In genomic region chr2:27514639-27515328, GRCm38 (mm10) we compare ENCODE assay signal across 8 mouse cellular contexts. TPM values are rescaled to one million over a fixed set of nuclear protein-coding genes. Genes with fewer than 3 reads are reported as not detected.
DNase-seq lines count a peak whose midpoint lies in the region; ATAC-seq and TF ChIP-seq lines count a peak whose summit lies in the region.

Gene Wdr5, plus strand, starts transcription at chr2:27515157.

- H3K4me3 ChIP-seq in ES-Bruce4 (ENCODE audit: low read depth, low read length) = peak within 1 kb of the TSS; percentile 90
- peak within 1 kb of the TSS; percentile 97 for H3K4me3 ChIP-seq in forebrain, embryonic 13.5 days
- H3K4me3 ChIP-seq in liver, postnatal 0 days (ENCODE audit: low read depth, low read length) = peak within 1 kb of the TSS; percentile 74
- peak within 1 kb of the TSS; percentile 98 for H3K4me3 ChIP-seq in neural tube, embryonic 14.5 days (ENCODE audit: low read depth, low read length)

- no peaks in the 10 kb centered on the region for H3K9me3 ChIP-seq in ES-Bruce4 (replicated peaks; ENCODE audit: control insufficient read depth, insufficient read depth, low read length, poor library complexity, severe bottlenecking)
- peaks cover 6% of the 10 kb centered on the region; the same call in 1 of the 2 replicates for H3K9me3 ChIP-seq in forebrain, embryonic 13.5 days (replicated peaks)
- H3K9me3 ChIP-seq in liver, postnatal 0 days (ENCODE audit: low read length) = no peaks in the 10 kb centered on the region
- no peaks in the 10 kb centered on the region for H3K9me3 ChIP-seq in neural tube, embryonic 14.5 days (ENCODE audit: control insufficient read depth, low read length)

- H3K36me3 ChIP-seq in ES-Bruce4 (ENCODE audit: control insufficient read depth, insufficient read depth, low read length, poor library complexity, severe bottlenecking) = peaks cover 16% of the 10 kb centered on the region
- peaks cover 18% of the 10 kb centered on the region for H3K36me3 ChIP-seq in forebrain, embryonic 13.5 days (ENCODE audit: poor library complexity, severe bottlenecking)
- peaks cover 13% of the 10 kb centered on the region for H3K36me3 ChIP-seq in liver, postnatal 0 days (replicated peaks; ENCODE audit: insufficient read depth, low read length)
- peaks cover 9% of the 10 kb centered on the region for H3K36me3 ChIP-seq in neural tube, embryonic 14.5 days (ENCODE audit: control insufficient read depth, insufficient read depth, low read length)

- DNase-seq in heart, postnatal 10 days = peak; percentile 98 to 99
- peak; percentile 52 for DNase-seq in large intestine, adult 2 months (ENCODE audit: low read depth, low spot score)
- DNase-seq in liver, postnatal 0 days = peak; percentile 97
- DNase-seq in testis, postnatal 10 days (ENCODE audit: low spot score) = peak; percentile 99

- TF ChIP-seq CTCF in ES-Bruce4 (IDR thresholded peaks at IDR 0.05; ENCODE audit: low read depth, low read length) = no peak
- peak; percentile 70 for TF ChIP-seq CTCF in liver, postnatal 0 days (IDR thresholded peaks at IDR 0.05; ENCODE audit: low read depth)

- no peak for TF ChIP-seq EP300 in ES-Bruce4 (IDR thresholded peaks at IDR 0.05; ENCODE audit: insufficient read depth, low read depth, low read length)
- peak; percentile 64; the same call in 1 of the 2 replicates for TF ChIP-seq EP300 in liver, postnatal 0 days (IDR thresholded peaks at IDR 0.05; ENCODE audit: low read depth)

- 1% methylated on average over 56 of the region's 57 CpGs for WGBS in forebrain, embryonic 13.5 days
- under 1% methylated on average over 57 of the region's 57 CpGs for WGBS in large intestine, adult 2 months
- WGBS in liver, postnatal 0 days (ENCODE audit: insufficient replicate concordance) = under 1% methylated on average over 57 of the region's 57 CpGs
- WGBS in neural tube, embryonic 14.5 days = under 1% methylated on average over 57 of the region's 57 CpGs

- H3K4me2 ChIP-seq in forebrain, embryonic 13.5 days = peak within 1 kb of the TSS; percentile 98
- H3K4me2 ChIP-seq in liver, postnatal 0 days (ENCODE audit: low read depth, low read length) = peak within 1 kb of the TSS; percentile 91
- H3K4me2 ChIP-seq in neural tube, embryonic 14.5 days (ENCODE audit: low read depth, low read length) = peak within 1 kb of the TSS; percentile 98

- no peaks in the 10 kb centered on the region for H3K27me3 ChIP-seq in ES-Bruce4 (ENCODE audit: control insufficient read depth, insufficient read depth, low read length, poor library complexity, severe bottlenecking)
- no peaks in the 10 kb centered on the region for H3K27me3 ChIP-seq in forebrain, embryonic 13.5 days
- no peaks in the 10 kb centered on the region for H3K27me3 ChIP-seq in liver, postnatal 0 days (ENCODE audit: insufficient read depth, low read length)
- H3K27me3 ChIP-seq in neural tube, embryonic 14.5 days (ENCODE audit: control insufficient read depth, insufficient read depth, low read length) = no peaks in the 10 kb centered on the region

- H3K27ac ChIP-seq in ES-Bruce4 (ENCODE audit: insufficient read depth, low read length) = peak within 1 kb of the TSS; percentile 42
- H3K27ac ChIP-seq in forebrain, embryonic 13.5 days = peak within 1 kb of the TSS; percentile 76
- H3K27ac ChIP-seq in liver, postnatal 0 days (ENCODE audit: low read depth) = peak within 1 kb of the TSS; percentile 90
- peak within 1 kb of the TSS; percentile 83 for H3K27ac ChIP-seq in neural tube, embryonic 14.5 days (ENCODE audit: low read depth, low read length)

- no peak for TF ChIP-seq POLR2A in ES-Bruce4 (IDR thresholded peaks at IDR 0.05; ENCODE audit: insufficient read depth, low read length)

- H3K4me1 ChIP-seq in ES-Bruce4 (ENCODE audit: control insufficient read depth, insufficient read depth, low read length) = no peaks in the 10 kb centered on the region
- peaks cover 31% of the 10 kb centered on the region for H3K4me1 ChIP-seq in forebrain, embryonic 13.5 days
- peaks cover 26% of the 10 kb centered on the region for H3K4me1 ChIP-seq in liver, postnatal 0 days (ENCODE audit: insufficient read depth)
- peaks cover 21% of the 10 kb centered on the region for H3K4me1 ChIP-seq in neural tube, embryonic 14.5 days (ENCODE audit: control insufficient read depth, insufficient read depth, low read length)

- peak; percentile 81 for ATAC-seq in cerebellum, adult (ENCODE audit: insufficient number of reproducible peaks, low FRiP score, low TSS enrichment)
- peak; percentile 94 for ATAC-seq in forebrain, embryonic 13.5 days
- peak; percentile 91 for ATAC-seq in liver, postnatal 0 days
- ATAC-seq in neural tube, embryonic 14.5 days (ENCODE audit: low read depth) = peak; percentile 94

- intact Hi-C loops in heart, postnatal 10 days (cut with DNase I) = loop anchor here (1.0 to 2.0 kb wide), 3 partner anchors 25 to 72 kb away; partner anchors contain the start of gene Brd3os

- peak within 1 kb of the TSS; percentile 83 for H3K9ac ChIP-seq in ES-Bruce4 (ENCODE audit: low read depth, poor library complexity, severe bottlenecking)
- peak within 1 kb of the TSS; percentile 94 for H3K9ac ChIP-seq in forebrain, embryonic 13.5 days
- peak within 1 kb of the TSS; percentile 87 for H3K9ac ChIP-seq in liver, postnatal 0 days (replicated peaks)
- peak within 1 kb of the TSS; percentile 88 for H3K9ac ChIP-seq in neural tube, embryonic 14.5 days (replicated peaks; ENCODE audit: low read depth, low read length)

RNA-seq across cellular contexts. Expression of gene Wdr5, which starts in this region (rescaled TPM):
- 91.8 and 103 TPM in 2 replicates for polyA plus RNA-seq in ES-Bruce4 (2011; ENCODE audit: insufficient read depth, insufficient read length, low read depth, missing spikeins)
- polyA plus RNA-seq in forebrain, embryonic 13.5 days (2015; fragmentation: Nextera tagmentation; extraction: Ambion mirVana) = 54.0 and 59.1 TPM in 2 replicates
- total RNA-seq in heart, postnatal 10 days (2021) = 10 to 100 TPM; 25.4 to 28.5 TPM
- polyA plus RNA-seq in large intestine, adult 2 months (2012; rRNA removed) = 25.2 and 26.1 TPM in 2 replicates
- polyA plus RNA-seq in liver, postnatal 0 days (2015; fragmentation: Nextera tagmentation; extraction: Ambion mirVana) = 14.6 and 16.6 TPM in 2 replicates
- 37.1 and 42.5 TPM in 2 replicates for polyA plus RNA-seq in neural tube, embryonic 14.5 days (2014; fragmentation: Nextera tagmentation; extraction: Ambion mirVana)

Comparison
In these comparisons a context has a peak if more than half of its experiments do, and no peak if none do; other contexts are left out.
1. Peak in every context shown above with its lines: DNase-seq, ATAC-seq, H3K4me3 ChIP-seq and H3K27ac ChIP-seq.